Comparison of ENCODE assay signal across 16 mouse cellular contexts in genomic region chr16:11473474-11473873, GRCm38 (mm10).
A peak's percentile ranks its signal among the peaks of the same experiment; 100 is the strongest.
DNase-seq lines count a peak whose midpoint lies in the region; ATAC-seq and TF ChIP-seq lines count a peak whose summit lies in the region.
"Had no signal": no experiment of that assay in that cellular context is flagged by ENCODE, and none has a peak within 500 bp of the region (broad histone marks: within the 10 kb centered on the region; RNA-seq: fewer than 3 reads in every experiment).

No protein-coding gene starts in this region.

- H3K4me3 ChIP-seq in heart, embryonic 12.5 days, result no peak overlapping the region
- H3K4me3 ChIP-seq in liver, embryonic 16.5 days (ENCODE audit: low read depth, low read length), result no peak overlapping the region
- H3K4me3 ChIP-seq in liver, postnatal 0 days (ENCODE audit: low read depth, low read length), result no peak overlapping the region
- H3K4me3 ChIP-seq in lung, embryonic 14.5 days (ENCODE audit: low read depth, low read length), result no peak overlapping the region
- no peak overlapping the region for H3K4me3 ChIP-seq in stomach, postnatal 0 days (ENCODE audit: low read depth, low read length)
- H3K4me3 ChIP-seq: embryonic facial prominence, embryonic 15.5 days; kidney, embryonic 15.5 days; left cerebral cortex, adult 2 months; limb, embryonic 10.5 days had no signal

- peak overlapping the region; percentile 22; the same call in 1 of the 2 replicates for H3K27ac ChIP-seq in heart, embryonic 12.5 days (ENCODE audit: poor library complexity, severe bottlenecking)
- no peak overlapping the region for H3K27ac ChIP-seq in liver, embryonic 16.5 days (ENCODE audit: low read length)
- no peak overlapping the region for H3K27ac ChIP-seq in liver, postnatal 0 days (ENCODE audit: low read depth)
- no peak overlapping the region for H3K27ac ChIP-seq in lung, embryonic 14.5 days (ENCODE audit: low read depth)
- H3K27ac ChIP-seq in stomach, postnatal 0 days (replicated peaks), result no peak overlapping the region
- H3K27ac ChIP-seq: embryonic facial prominence, embryonic 15.5 days; kidney, embryonic 15.5 days; left cerebral cortex, adult 2 months; limb, embryonic 10.5 days had no signal

- peaks cover 41% of the 10 kb centered on the region for H3K4me1 ChIP-seq in heart, embryonic 12.5 days (replicated peaks)
- no peaks in the 10 kb centered on the region for H3K4me1 ChIP-seq in liver, embryonic 16.5 days (ENCODE audit: control insufficient read depth, low read depth, low read length)
- peaks cover 15% of the 10 kb centered on the region for H3K4me1 ChIP-seq in liver, postnatal 0 days (ENCODE audit: insufficient read depth)
- peaks cover 7% of the 10 kb centered on the region; the same call in 1 of the 2 replicates for H3K4me1 ChIP-seq in lung, embryonic 14.5 days (ENCODE audit: insufficient read depth)
- H3K4me1 ChIP-seq in stomach, postnatal 0 days (replicated peaks; ENCODE audit: control insufficient read depth, insufficient read depth), result 0 out of 2 replicates have a peak, but pooled peaks cover 2% of the 10 kb centered on the region
- H3K4me1 ChIP-seq: limb, embryonic 10.5 days had no signal

- no peaks in the 10 kb centered on the region for H3K27me3 ChIP-seq in heart, embryonic 12.5 days (replicated peaks)
- no peaks in the 10 kb centered on the region for H3K27me3 ChIP-seq in liver, embryonic 16.5 days (ENCODE audit: control insufficient read depth, insufficient read depth, low read depth, low read length)
- no peaks in the 10 kb centered on the region for H3K27me3 ChIP-seq in liver, postnatal 0 days (ENCODE audit: insufficient read depth, low read length)
- no peaks in the 10 kb centered on the region for H3K27me3 ChIP-seq in lung, embryonic 14.5 days (ENCODE audit: insufficient read depth, low read length)
- H3K27me3 ChIP-seq in stomach, postnatal 0 days (ENCODE audit: control insufficient read depth, insufficient read depth, low read length), result no peaks in the 10 kb centered on the region
- H3K27me3 ChIP-seq: CH12.LX; embryonic facial prominence, embryonic 15.5 days; kidney, embryonic 15.5 days had no signal

- H3K9ac ChIP-seq in heart, embryonic 12.5 days, result no peak overlapping the region
- H3K9ac ChIP-seq in liver, embryonic 16.5 days (ENCODE audit: low read depth, low read length), result no peak overlapping the region
- no peak overlapping the region for H3K9ac ChIP-seq in liver, postnatal 0 days (replicated peaks)
- no peak overlapping the region for H3K9ac ChIP-seq in lung, embryonic 14.5 days
- no peak overlapping the region for H3K9ac ChIP-seq in stomach, postnatal 0 days (ENCODE audit: low read length)
- H3K9ac ChIP-seq: embryonic facial prominence, embryonic 15.5 days; forebrain, postnatal 0 days; kidney, embryonic 15.5 days had no signal

- 50% methylated on average over 3 of the region's 3 CpGs for WGBS in heart, embryonic 12.5 days
- WGBS in liver, embryonic 16.5 days (ENCODE audit: insufficient replicate concordance), result 61% methylated on average over 3 of the region's 3 CpGs
- 67% methylated on average over 3 of the region's 3 CpGs for whole genome bisulfite sequencing in liver, postnatal 0 days (ENCODE audit: insufficient replicate concordance)
- 65% methylated on average over 3 of the region's 3 CpGs for WGBS in lung, embryonic 14.5 days
- WGBS in stomach, postnatal 0 days, result 63% methylated on average over 3 of the region's 3 CpGs

- no peak for DNase-seq in heart, postnatal 14 days
- no peak for DNase-seq in liver, postnatal 0 days
- DNase-seq in lung, embryonic 14.5 days, result peak; percentile 13
- peak; percentile 35 for DNase-seq in stomach, postnatal 0 days (ENCODE audit: low spot score)
- DNase-seq in testis, postnatal 14 days (ENCODE audit: low spot score), result no peak
- DNase-seq: forebrain, postnatal 0 days; layer of hippocampus, adult 9-11 months; right cerebral cortex, adult 18-20 months; thymus, postnatal 36 days had no signal

- no peak for TF ChIP-seq EP300 in liver, postnatal 0 days (IDR thresholded peaks at IDR 0.05; ENCODE audit: low read depth)
- TF ChIP-seq EP300 in stomach, postnatal 0 days (optimal IDR thresholded peaks at IDR 0.05), result no peak

- no peak for ATAC-seq in heart, embryonic 12.5 days (ENCODE audit: insufficient number of reproducible peaks, low FRiP score)
- ATAC-seq in liver, embryonic 16.5 days (ENCODE audit: low read depth), result peak; percentile 56; the same call in 1 of the 2 replicates
- ATAC-seq in liver, postnatal 0 days, result no peak
- ATAC-seq in lung, embryonic 14.5 days (ENCODE audit: insufficient read depth), result no peak; the same call in 1 of the 2 replicates
- ATAC-seq in stomach, postnatal 0 days (ENCODE audit: low FRiP score, low TSS enrichment), result peak; percentile 52; the same call in 1 of the 2 replicates
- ATAC-seq: forebrain, postnatal 0 days had no signal

- H3K4me2 ChIP-seq in heart, embryonic 12.5 days, result no peak overlapping the region
- no peak overlapping the region for H3K4me2 ChIP-seq in liver, embryonic 16.5 days (ENCODE audit: low read depth, low read length)
- no peak overlapping the region for H3K4me2 ChIP-seq in liver, postnatal 0 days (ENCODE audit: low read depth, low read length)
- H3K4me2 ChIP-seq in lung, embryonic 14.5 days, result no peak overlapping the region
- H3K4me2 ChIP-seq in stomach, postnatal 0 days (replicated peaks; ENCODE audit: low read depth), result no peak overlapping the region
- H3K4me2 ChIP-seq: embryonic facial prominence, embryonic 15.5 days; kidney, embryonic 15.5 days had no signal

- TF ChIP-seq CTCF in liver, postnatal 0 days (IDR thresholded peaks at IDR 0.05; ENCODE audit: low read depth), result no peak
- TF ChIP-seq CTCF in lung, embryonic 14.5 days (IDR thresholded peaks at IDR 0.05; ENCODE audit: low read depth), result no peak
- TF ChIP-seq CTCF in stomach, postnatal 0 days (IDR thresholded peaks at IDR 0.05; ENCODE audit: low read depth), result no peak

- H3K36me3 ChIP-seq in heart, embryonic 12.5 days, result no peaks in the 10 kb centered on the region
- no peaks in the 10 kb centered on the region for H3K36me3 ChIP-seq in liver, embryonic 16.5 days (ENCODE audit: control insufficient read depth, insufficient read depth)
- no peaks in the 10 kb centered on the region for H3K36me3 ChIP-seq in liver, postnatal 0 days (replicated peaks; ENCODE audit: insufficient read depth, low read length)
- no peaks in the 10 kb centered on the region for H3K36me3 ChIP-seq in lung, embryonic 14.5 days (ENCODE audit: insufficient read depth)
- no peaks in the 10 kb centered on the region; the same call in 1 of the 2 replicates for H3K36me3 ChIP-seq in stomach, postnatal 0 days (ENCODE audit: control insufficient read depth, insufficient read depth, low read length)
- H3K36me3 ChIP-seq: embryonic facial prominence, embryonic 15.5 days; kidney, embryonic 15.5 days; limb, embryonic 10.5 days had no signal

- H3K9me3 ChIP-seq in heart, embryonic 12.5 days (replicated peaks), result no peaks in the 10 kb centered on the region
- H3K9me3 ChIP-seq in liver, embryonic 16.5 days (replicated peaks; ENCODE audit: control insufficient read depth, low read length), result no peaks in the 10 kb centered on the region
- H3K9me3 ChIP-seq in liver, postnatal 0 days (ENCODE audit: low read length), result no peaks in the 10 kb centered on the region
- H3K9me3 ChIP-seq in lung, embryonic 14.5 days (ENCODE audit: low read depth, low read length), result no peaks in the 10 kb centered on the region
- no peaks in the 10 kb centered on the region for H3K9me3 ChIP-seq in stomach, postnatal 0 days (ENCODE audit: control insufficient read depth, low read length)
- H3K9me3 ChIP-seq: embryonic facial prominence, embryonic 15.5 days; kidney, embryonic 15.5 days; limb, embryonic 10.5 days had no signal

- intact Hi-C loops in heart, postnatal 14 days (cut with DNase I), result loop anchor here (5.0 kb wide), 1 partner anchor 109 kb away; no protein-coding TSS in a partner anchor

Comparison
In these comparisons a context has a peak if more than half of its experiments do, and no peak if none do; other contexts are left out.
1. ATAC-seq: peak in liver, embryonic 16.5 days (single experiment) and stomach, postnatal 0 days (single experiment); none in heart, embryonic 12.5 days (single experiment), liver, postnatal 0 days (single experiment) and lung, embryonic 14.5 days (single experiment).
2. DNase-seq: peak in lung, embryonic 14.5 days (single experiment) and stomach, postnatal 0 days (single experiment); none in heart, postnatal 14 days (0 of 2), liver, postnatal 0 days (single experiment) and testis, postnatal 14 days (single experiment).